Mouse (Mus musculus): ENCODE results near the gene Pcx. TPM values are rescaled to one million over a fixed set of nuclear protein-coding genes. Genes with fewer than 3 reads are reported as not detected.

Gene Pcx
- polyA plus RNA-seq, 1 experiment from 2014 or later = 22.8 TPM

DNA sequence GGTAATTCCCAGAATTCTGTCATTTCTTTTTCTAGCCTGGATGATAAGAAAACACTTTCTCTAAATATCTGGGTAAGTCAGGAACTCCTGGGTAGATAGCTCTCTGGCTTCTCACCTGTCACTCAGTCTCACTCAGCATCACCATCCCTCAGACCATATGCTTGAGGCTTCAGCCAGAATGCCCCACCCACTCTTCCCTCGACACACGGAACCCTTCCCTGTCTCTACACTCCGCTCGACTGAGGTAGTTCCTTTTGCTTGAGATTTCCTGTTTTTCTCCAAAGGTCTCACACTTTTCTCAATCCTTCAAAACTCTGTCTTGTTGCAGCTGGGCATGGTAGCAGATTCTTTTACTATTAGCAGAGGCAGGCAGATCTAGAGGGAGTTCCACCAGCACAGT is 28.9 kb upstream of the Pcx start:
- H3K4me1 ChIP-seq = peaks cover 7% of the 10 kb centered on the region
- no peak overlapping the region for H3K27ac ChIP-seq
- H3K4me2 ChIP-seq (replicated peaks) = no peak overlapping the region
- no peaks in the 10 kb centered on the region for H3K9me3 ChIP-seq
- peaks cover 28% of the 10 kb centered on the region for H3K27me3 ChIP-seq
- ATAC-seq (ENCODE audit: low FRiP score, low read depth) = no peak
- H3K9ac ChIP-seq = no peak overlapping the region
- no peak overlapping the region for H3K4me3 ChIP-seq
- 35% methylated on average over 4 of the region's 4 CpGs for WGBS
- no peaks in the 10 kb centered on the region for H3K36me3 ChIP-seq

DNA sequence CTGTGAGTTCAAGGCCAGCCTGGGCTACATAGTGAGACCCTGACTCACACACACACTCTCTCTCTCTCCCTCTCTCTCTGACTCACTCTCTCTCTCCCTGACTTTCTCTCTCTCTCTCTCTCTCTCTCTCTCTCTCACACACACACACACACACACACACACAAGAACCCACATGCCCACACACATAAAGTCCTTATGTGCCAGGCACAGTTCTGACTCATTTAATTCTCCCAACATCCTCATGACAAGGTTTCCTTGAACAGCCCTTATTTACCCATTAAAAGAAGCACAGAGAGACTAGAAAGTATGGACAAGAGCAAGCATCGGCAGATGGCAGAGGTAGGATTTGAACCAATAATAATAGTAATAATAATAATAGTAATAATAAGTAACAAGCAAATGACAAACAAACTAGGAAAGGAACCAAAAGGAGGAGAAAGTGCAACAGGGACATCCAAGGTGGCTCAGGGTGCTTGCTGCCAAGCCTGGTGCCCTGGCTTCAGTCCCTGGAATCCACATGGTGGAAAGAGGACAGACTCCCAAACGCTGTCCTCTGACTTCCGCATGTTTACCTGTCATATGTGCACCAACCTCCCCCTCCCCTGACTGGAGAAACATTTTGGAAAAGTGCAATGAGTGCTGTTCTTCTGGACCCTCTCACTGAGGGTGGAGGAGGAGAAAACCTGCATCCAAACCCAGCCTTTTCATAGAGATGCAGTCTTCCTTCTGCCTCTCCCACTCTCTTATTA is 28.0 kb upstream of the Pcx start:
- Histone ChIP-seq H3K27ac (no peak overlapping the region), H3K4me1 (no peaks in the 10 kb centered on the region; the same call in 1 of the 2 replicates), H3K36me3 (no peaks in the 10 kb centered on the region), H3K9ac (no peak overlapping the region), H3K4me3 (no peak overlapping the region), H3K27me3 (peaks cover 18% of the 10 kb centered on the region), H3K9me3 (no peaks in the 10 kb centered on the region), H3K4me2 (replicated peaks) (no peak overlapping the region)
- 76% methylated on average over 3 of the region's 3 CpGs for WGBS
- ATAC-seq (ENCODE audit: low FRiP score, low read depth) = no peak

DNA sequence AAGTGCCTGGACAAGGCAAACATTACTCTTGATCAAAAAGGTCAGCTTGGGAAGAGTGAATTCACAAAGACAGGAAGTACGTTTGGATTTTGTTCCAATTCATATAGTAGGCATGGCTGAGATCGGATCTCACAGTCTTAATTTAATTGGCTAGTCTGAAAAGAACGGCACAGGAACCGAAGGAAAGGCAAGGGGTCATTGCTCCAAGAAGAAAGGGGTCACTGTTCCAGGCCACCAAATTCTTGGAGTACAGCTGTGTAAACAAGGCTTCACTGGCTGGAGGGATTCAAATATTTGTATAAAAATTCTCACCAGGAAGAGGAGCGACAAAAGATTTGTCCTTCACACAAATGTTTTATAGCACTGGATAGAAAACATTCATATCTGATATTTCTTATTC is 25.3 kb upstream of the Pcx start:
- H3K4me3 ChIP-seq = no peak overlapping the region
- WGBS = 57% methylated on average over 5 of the region's 5 CpGs
- no peak overlapping the region for H3K27ac ChIP-seq
- no peaks in the 10 kb centered on the region for H3K36me3 ChIP-seq
- no peaks in the 10 kb centered on the region for H3K9me3 ChIP-seq
- H3K4me2 ChIP-seq (replicated peaks) = no peak overlapping the region
- H3K4me1 ChIP-seq = no peaks in the 10 kb centered on the region
- H3K9ac ChIP-seq = no peak overlapping the region
- no peak for ATAC-seq (ENCODE audit: low FRiP score, low read depth)
- H3K27me3 ChIP-seq = no peaks in the 10 kb centered on the region; the same call in 1 of the 2 replicates

DNA sequence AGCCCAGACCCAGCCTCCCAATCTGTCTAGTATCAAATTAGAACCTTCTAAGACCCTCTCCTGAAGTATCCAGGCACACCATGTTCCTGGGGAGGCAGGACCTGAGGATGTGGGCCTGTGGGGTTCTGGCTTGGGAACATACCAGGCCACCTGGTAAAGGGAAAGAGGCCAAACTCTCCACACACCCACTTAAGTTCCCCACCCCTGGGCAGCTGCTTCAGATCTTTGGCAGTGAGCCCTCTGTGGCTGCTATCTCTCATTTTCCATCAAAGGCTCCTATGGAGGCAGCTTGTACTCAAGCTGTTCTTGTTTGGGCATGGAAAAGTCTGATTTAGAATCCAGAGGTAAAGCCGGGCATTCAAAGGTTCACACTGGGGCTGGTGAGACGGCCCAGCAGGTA is 22.4 kb upstream of the Pcx start:
- Histone ChIP-seq H3K4me2 (replicated peaks) (no peak overlapping the region), H3K36me3 (no peaks in the 10 kb centered on the region), H3K27ac (no peak overlapping the region), H3K9me3 (no peaks in the 10 kb centered on the region), H3K9ac (no peak overlapping the region), H3K27me3 (no peaks in the 10 kb centered on the region), H3K4me1 (no peaks in the 10 kb centered on the region), H3K4me3 (no peak overlapping the region)
- no peak for ATAC-seq (ENCODE audit: low FRiP score, low read depth)
- 79% methylated on average over 2 of the region's 2 CpGs for WGBS

DNA sequence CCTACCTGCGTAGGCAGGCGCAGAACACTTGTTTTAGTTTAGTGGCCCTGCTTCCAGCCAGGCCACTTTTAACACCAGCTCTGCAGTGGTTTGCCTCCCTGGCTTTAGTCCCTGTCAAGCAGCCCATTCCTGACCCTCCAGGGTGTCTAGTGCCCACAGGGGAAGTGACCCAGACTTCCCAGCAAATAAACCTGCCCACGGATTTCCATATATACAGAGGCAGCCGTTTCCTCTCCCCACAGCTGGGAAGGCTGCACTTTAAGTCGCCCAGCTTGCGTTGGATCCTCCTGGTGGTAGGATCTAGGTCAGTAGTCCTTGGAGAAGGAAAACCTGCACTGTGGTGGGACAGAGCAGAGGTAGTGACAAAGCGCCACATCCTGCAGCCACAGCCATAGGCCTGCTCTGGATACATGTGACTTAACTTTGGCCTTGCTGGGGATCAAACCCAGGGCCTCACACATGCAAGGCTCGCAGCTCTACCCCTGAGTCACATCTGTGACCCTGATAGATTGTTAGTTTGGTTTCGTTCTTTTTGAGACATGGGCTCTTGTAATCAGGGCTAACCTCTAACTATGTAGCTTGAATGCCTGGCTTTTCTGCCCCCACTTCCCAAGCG is 19.1 kb upstream of the Pcx start:
- no peak overlapping the region for H3K27ac ChIP-seq
- no peak overlapping the region for H3K9ac ChIP-seq
- H3K27me3 ChIP-seq = no peaks in the 10 kb centered on the region
- no peak overlapping the region for H3K4me2 ChIP-seq (replicated peaks)
- H3K9me3 ChIP-seq = no peaks in the 10 kb centered on the region
- no peak overlapping the region for H3K4me3 ChIP-seq
- no peaks in the 10 kb centered on the region for H3K4me1 ChIP-seq
- no peak for ATAC-seq (ENCODE audit: low FRiP score, low read depth)
- no peaks in the 10 kb centered on the region for H3K36me3 ChIP-seq
- WGBS = 61% methylated on average over 10 of the region's 10 CpGs

DNA sequence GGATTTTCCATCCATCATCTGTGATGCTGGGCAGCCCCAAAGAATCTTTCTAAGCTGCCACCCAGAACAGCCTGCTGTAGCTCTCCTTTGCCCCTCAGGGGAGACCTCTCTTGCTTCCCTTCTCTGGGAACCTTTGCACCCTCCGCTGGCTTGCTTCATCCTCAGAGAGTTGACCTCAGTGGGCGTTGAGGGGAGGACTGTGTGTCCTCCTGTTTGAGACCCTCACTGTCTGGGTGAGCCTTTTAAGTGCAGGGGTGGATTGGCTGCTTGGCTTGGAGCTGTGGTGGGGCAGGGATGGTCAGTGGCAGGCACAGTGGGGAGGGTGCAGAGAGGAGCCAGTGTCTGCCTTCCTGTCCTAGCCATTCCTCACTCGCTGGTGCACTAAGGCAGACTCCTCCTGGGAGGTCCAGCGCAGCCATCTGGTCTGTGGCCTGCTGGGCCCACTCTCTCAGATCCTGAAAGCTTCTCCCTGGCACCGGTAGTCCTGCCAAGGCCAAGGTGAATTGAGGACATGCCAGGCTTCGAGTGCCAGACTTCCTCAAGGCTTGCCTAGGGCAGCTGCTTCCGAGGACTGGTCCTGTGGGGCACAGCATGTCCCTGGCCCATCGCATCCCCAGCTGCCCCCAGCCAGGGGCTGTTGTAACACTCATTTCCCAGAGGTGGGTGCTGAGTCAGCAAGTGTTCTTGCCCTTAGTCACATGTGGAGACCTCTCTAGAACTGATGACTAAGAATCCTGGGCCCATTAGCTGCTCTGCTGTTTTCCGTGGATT is 17.6 kb upstream of the Pcx start:
- Histone ChIP-seq H3K4me3 (no peak overlapping the region), H3K4me2 (replicated peaks) (no peak overlapping the region), H3K36me3 (no peaks in the 10 kb centered on the region), H3K27me3 (no peaks in the 10 kb centered on the region), H3K9ac (no peak overlapping the region), H3K9me3 (no peaks in the 10 kb centered on the region), H3K4me1 (peaks cover 2% of the 10 kb centered on the region; the same call in 1 of the 2 replicates), H3K27ac (no peak overlapping the region)
- ATAC-seq (ENCODE audit: low FRiP score, low read depth) = no peak
- WGBS = 55% methylated on average over 9 of the region's 9 CpGs

DNA sequence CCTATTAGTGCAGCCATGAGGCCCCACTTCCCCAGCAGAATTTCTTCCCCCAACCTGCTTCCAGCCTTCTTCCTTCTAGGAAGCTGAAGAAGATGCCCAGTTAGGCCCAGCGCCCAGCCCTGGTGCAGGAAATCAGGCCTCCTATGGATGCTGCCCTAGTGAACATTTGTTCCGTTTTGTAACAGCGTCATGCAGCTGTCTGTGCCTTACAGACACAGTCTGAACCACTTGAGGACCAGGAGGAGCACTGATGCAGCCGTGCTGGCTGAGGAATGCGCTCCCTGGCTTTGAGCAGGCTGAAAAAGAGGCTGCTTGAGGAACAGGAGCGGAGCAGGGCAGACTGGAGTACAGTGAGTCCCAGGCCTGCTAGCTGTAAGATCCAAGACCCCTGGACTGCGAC is 15.6 kb upstream of the Pcx start:
- Histone ChIP-seq H3K9me3 (no peaks in the 10 kb centered on the region), H3K27me3 (no peaks in the 10 kb centered on the region), H3K4me3 (no peak overlapping the region), H3K36me3 (no peaks in the 10 kb centered on the region), H3K4me1 (peaks cover 7% of the 10 kb centered on the region; the same call in 1 of the 2 replicates), H3K27ac (no peak overlapping the region), H3K4me2 (replicated peaks) (no peak overlapping the region), H3K9ac (no peak overlapping the region; the same call in 1 of the 2 replicates)
- no peak for ATAC-seq (ENCODE audit: low FRiP score, low read depth)
- WGBS = 69% methylated on average over 7 of the region's 7 CpGs

DNA sequence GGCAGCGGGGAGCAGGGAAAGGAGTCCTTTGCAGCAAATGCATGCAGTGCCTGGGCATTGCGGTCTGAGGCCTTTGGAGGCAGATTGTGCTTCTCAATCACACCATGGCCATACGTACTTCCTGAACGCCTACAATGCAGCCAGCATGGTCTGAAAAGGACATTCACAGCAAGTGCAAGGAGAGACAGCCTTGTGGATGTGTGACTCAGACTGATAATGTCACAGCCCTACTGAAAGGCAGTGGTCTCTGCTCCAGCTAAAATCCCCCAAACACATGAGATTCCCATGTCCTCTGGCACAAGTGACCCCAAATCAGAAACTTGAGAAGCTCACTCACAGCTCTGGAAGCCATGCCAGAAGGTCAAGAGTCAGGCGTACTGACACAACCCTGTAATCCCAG is 14.5 kb upstream of the Pcx start:
- 80% methylated on average over 5 of the region's 5 CpGs for WGBS
- ATAC-seq (ENCODE audit: low FRiP score, low read depth) = no peak
- no peaks in the 10 kb centered on the region for H3K9me3 ChIP-seq

DNA sequence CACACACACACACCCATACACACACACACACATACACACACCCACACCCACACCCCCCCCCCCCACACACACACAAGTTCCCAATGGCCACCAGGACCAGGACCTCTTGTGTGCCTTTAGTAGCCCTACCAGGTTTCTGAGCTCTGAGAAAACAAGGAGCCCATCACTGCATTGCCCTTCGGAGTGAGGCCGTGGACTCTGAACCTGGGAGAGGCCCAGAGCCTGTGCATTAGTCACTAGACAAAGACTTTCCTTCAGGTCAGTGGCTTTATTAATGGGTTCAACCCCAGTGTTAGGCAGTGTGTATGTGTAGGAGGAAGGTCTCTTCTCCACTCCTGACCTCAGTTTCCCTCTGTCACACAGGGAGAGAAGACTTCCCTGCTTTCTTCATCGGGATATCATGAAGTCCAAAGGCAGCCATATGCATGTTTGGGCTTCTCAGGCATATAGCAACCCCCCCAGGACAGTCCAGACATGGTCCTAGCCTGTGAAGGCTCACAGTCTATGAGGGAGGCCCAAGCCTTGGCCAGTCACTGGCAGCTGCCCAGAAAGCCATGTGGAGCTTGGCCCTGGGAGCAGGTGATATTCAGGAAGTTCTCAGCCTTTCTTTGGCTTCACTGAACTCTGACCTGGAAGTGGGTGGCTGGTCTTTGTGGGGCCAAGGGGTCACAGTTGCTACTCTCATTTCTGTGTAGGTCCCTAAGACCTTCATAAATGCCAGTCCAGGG is 13.6 kb upstream of the Pcx start:
- H3K4me2 ChIP-seq (replicated peaks) = no peak overlapping the region
- H3K27ac ChIP-seq = no peak overlapping the region
- no peak for ATAC-seq (ENCODE audit: low FRiP score, low read depth)
- no peaks in the 10 kb centered on the region for H3K27me3 ChIP-seq
- no peak overlapping the region for H3K4me3 ChIP-seq
- peaks cover 7% of the 10 kb centered on the region; the same call in 1 of the 2 replicates for H3K4me1 ChIP-seq
- H3K9ac ChIP-seq = no peak overlapping the region
- 86% methylated on average over 3 of the region's 3 CpGs for WGBS
- H3K9me3 ChIP-seq = no peaks in the 10 kb centered on the region
- H3K36me3 ChIP-seq = no peaks in the 10 kb centered on the region

More for the DNA sequence above, 14.5 kb upstream of the Pcx start:
- no peak overlapping the region for H3K9ac ChIP-seq
- no peaks in the 10 kb centered on the region for H3K27me3 ChIP-seq
- H3K27ac ChIP-seq = no peak overlapping the region
- no peaks in the 10 kb centered on the region for H3K36me3 ChIP-seq
- H3K4me3 ChIP-seq = no peak overlapping the region
- peaks cover 7% of the 10 kb centered on the region; the same call in 1 of the 2 replicates for H3K4me1 ChIP-seq
- H3K4me2 ChIP-seq (replicated peaks) = no peak overlapping the region

DNA sequence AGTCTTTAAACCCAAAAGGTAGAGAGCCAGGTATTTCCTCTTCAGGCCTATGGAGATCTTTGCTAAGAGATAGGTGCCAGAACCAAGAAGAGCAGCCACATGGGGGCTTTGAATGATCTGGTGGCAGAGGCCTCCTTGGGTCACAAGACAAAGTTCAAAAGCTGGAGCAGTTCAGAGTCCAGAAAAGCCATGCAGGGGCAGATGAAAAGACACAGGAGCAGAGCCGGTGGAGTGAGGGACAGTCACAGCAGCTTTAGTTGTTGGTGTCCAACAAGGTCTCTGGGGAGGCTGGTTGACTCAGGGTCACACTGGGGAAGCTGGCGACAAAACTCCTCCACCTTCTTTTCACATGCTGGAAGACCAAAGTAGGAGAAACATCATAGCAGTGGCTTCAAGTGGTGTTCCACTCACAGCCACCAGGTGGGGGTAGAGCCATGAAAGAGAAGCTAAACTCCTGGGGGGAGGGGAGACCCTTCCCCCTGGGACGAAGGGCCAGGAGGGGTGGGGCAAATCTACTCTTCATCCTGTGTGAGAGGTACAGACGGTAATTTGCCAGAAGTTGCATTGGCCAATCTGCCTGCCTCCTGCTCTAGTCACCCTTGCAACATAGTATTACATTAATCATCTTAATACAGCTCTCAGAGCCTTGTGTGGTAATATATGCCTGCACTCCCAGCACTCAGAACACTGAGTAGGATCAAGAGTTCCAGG is 12.9 kb upstream of the Pcx start:
- no peaks in the 10 kb centered on the region for H3K9me3 ChIP-seq
- no peak overlapping the region for H3K4me3 ChIP-seq
- H3K4me1 ChIP-seq = peaks cover 7% of the 10 kb centered on the region; the same call in 1 of the 2 replicates
- no peak for ATAC-seq (ENCODE audit: low FRiP score, low read depth)
- no peaks in the 10 kb centered on the region for H3K27me3 ChIP-seq
- WGBS = 7% methylated on average over 4 of the region's 4 CpGs
- H3K27ac ChIP-seq = no peak overlapping the region
- no peaks in the 10 kb centered on the region for H3K36me3 ChIP-seq
- no peak overlapping the region; the same call in 1 of the 2 replicates for H3K9ac ChIP-seq
- peak overlapping the region; percentile 30; the same call in 1 of the 2 replicates for H3K4me2 ChIP-seq (replicated peaks)
